Mouse (Mus musculus): ENCODE measurements around the gene Il13. TPM values are rescaled to one million over a fixed set of nuclear protein-coding genes. Genes with fewer than 3 reads are reported as not detected.

Il13 gene
- total and polyA plus RNA-seq, 3 experiments = not detected

DNA sequence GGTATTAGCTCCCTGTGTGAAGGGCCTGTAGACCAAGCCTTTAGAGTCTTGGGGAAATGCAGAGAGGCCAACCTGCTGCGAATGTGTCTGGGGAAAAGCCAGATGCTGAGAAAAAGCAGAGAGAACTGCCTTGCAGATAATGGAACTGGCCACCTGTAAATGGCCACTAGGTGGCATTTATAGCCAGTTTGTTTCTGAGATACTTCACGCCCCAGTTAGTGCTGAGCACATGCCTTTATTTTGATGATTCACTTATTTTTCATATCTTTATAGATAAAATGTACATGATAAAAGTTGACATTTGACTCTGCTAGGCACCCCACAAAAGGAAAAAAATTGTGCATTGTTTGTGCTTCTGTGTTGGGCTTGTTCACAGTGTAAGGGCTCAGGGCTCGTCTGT is 49.7 kb downstream of the Il13 start (continued):
- TF ChIP-seq GATA1 (IDR thresholded peaks at IDR 0.05; ENCODE audit: low read depth, low read length) = peak; percentile 68
- no peak for TF ChIP-seq USF1 (IDR thresholded peaks at IDR 0.05; ENCODE audit: low read depth, low read length)
- peak; percentile 99 for TF ChIP-seq SMC3 (IDR thresholded peaks at IDR 0.05; ENCODE audit: low read depth, low read length)
- peak; percentile 66 to 98 (median 86) for TF ChIP-seq CTCF (IDR thresholded peaks at IDR 0.05 in 2 of 3, conservative IDR thresholded peaks at IDR 0.05 in 1 of 3; ENCODE audit: control insufficient read depth in 1 of 3, insufficient read depth in 1 of 3, low read depth in 2 of 3, low read length in 3 of 3, poor library complexity in 1 of 3, severe bottlenecking in 1 of 3)
- no peak for TF ChIP-seq GABPA (IDR thresholded peaks at IDR 0.05; ENCODE audit: low read depth, low read length)
- no peak for TF ChIP-seq POLR2AphosphoS5 (IDR thresholded peaks at IDR 0.05; ENCODE audit: borderline replicate concordance, low read depth, low read length)
- no peak for TF ChIP-seq MAZ (IDR thresholded peaks at IDR 0.05; ENCODE audit: low read depth, low read length)
- TF ChIP-seq CHD1 (IDR thresholded peaks at IDR 0.05; ENCODE audit: low read depth, low read length) = no peak
- peak; percentile 48; the same call in 1 of the 2 replicates for TF ChIP-seq ETS1 (IDR thresholded peaks at IDR 0.05; ENCODE audit: low read depth, low read length)
- TF ChIP-seq BHLHE40 (IDR thresholded peaks at IDR 0.05; ENCODE audit: borderline replicate concordance, low read depth, low read length) = peak; percentile 58; the same call in 1 of the 2 replicates
- TF ChIP-seq MAX (IDR thresholded peaks at IDR 0.05; ENCODE audit: low read length) = peak; percentile 95
- no peak for TF ChIP-seq E2F4 (IDR thresholded peaks at IDR 0.05; ENCODE audit: borderline replicate concordance, low read depth, low read length)
- TF ChIP-seq ZC3H11A (IDR thresholded peaks at IDR 0.05; ENCODE audit: low read depth, low read length) = peak; percentile 96
- peak; percentile 72; the same call in 1 of the 2 replicates for TF ChIP-seq MAFK (IDR thresholded peaks at IDR 0.05; ENCODE audit: borderline replicate concordance, low read depth, low read length)

DNA sequence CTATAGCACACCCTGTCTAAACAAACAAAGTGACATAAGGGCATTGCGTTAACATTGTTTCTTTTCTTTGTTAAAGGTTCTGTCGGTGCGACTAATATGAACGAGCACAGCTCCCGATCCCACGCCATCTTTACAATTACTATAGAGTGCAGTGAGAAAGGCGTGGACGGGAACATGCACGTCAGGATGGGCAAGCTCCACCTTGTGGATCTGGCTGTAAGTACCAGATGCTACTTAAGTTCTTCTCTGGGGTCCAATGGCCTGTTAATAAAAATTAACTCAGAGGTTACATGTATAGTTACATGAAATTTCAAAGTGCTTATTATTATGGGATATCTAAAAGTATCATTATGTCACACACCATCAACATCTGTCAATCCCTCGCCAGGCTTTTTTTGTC is 51.4 kb downstream of the Il13 start:
- Histone ChIP-seq H3K4me1 (ENCODE audit: control insufficient read depth in 1 of 2, insufficient read depth in 2 of 2, low read length in 2 of 2) (no peaks in the 10 kb centered on the region; a peak in 1 of 4 replicates), H3K79me2 (ENCODE audit: control insufficient read depth, insufficient read depth, low read length, poor library complexity) (no peaks in the 10 kb centered on the region), H3K27ac (ENCODE audit: control insufficient read depth, low read depth, low read length) (no peak overlapping the region), H3K9me3 (replicated peaks; ENCODE audit: insufficient read depth, low read length) (no peaks in the 10 kb centered on the region), H3K9ac (ENCODE audit: control insufficient read depth, low read depth, low read length, poor library complexity, severe bottlenecking) (no peak overlapping the region), H3K4me3 (ENCODE audit: control insufficient read depth in 1 of 2, insufficient read depth in 1 of 2, low read depth in 2 of 2, low read length in 2 of 2) (no peak overlapping the region), H3K36me3 (ENCODE audit: control insufficient read depth in 1 of 2, insufficient read depth in 2 of 2, low read length in 2 of 2) (peaks cover 0 to 3% of the 10 kb centered on the region in 2 experiments; a peak in 2 of 4 replicates), H3K27me3 (ENCODE audit: control insufficient read depth in 1 of 2, insufficient read depth in 2 of 2, low read length in 2 of 2) (no peaks in the 10 kb centered on the region)
- peak; percentile 36 for DNase-seq (ENCODE audit: low read depth, low spot score)
- peak; percentile 12 to 60 (median 47); a peak in 5 of 6 replicates for TF ChIP-seq CTCF (IDR thresholded peaks at IDR 0.05 in 2 of 3, conservative IDR thresholded peaks at IDR 0.05 in 1 of 3; ENCODE audit: control insufficient read depth in 1 of 3, insufficient read depth in 1 of 3, low read depth in 2 of 3, low read length in 3 of 3, poor library complexity in 1 of 3, severe bottlenecking in 1 of 3)
- no peak for TF ChIP-seq NRF1 (IDR thresholded peaks at IDR 0.05; ENCODE audit: insufficient read depth, low read depth, low read length, poor library complexity, severe bottlenecking)
- no peak for TF ChIP-seq ZNF384 (IDR thresholded peaks at IDR 0.05; ENCODE audit: low read depth, low read length)
- TF ChIP-seq SMC3 (IDR thresholded peaks at IDR 0.05; ENCODE audit: low read depth, low read length) = peak; percentile 79
- TF ChIP-seq ZKSCAN1 (IDR thresholded peaks at IDR 0.05; ENCODE audit: low read depth, low read length) = no peak
- no peak for TF ChIP-seq TAL1 (IDR thresholded peaks at IDR 0.05; ENCODE audit: low read length)
- no peak for TF ChIP-seq POLR2A (IDR thresholded peaks at IDR 0.05; ENCODE audit: control insufficient read depth in 1 of 2, insufficient read depth in 1 of 2, low read depth in 1 of 2, low read length in 2 of 2, poor library complexity in 1 of 2)
- no peak for TF ChIP-seq POLR2AphosphoS2 (IDR thresholded peaks at IDR 0.05; ENCODE audit: low read length)
- no peak for TF ChIP-seq CHD1 (IDR thresholded peaks at IDR 0.05; ENCODE audit: low read depth, low read length)
- TF ChIP-seq EP300 (IDR thresholded peaks at IDR 0.05; ENCODE audit: low read depth in 1 of 2, low read length in 2 of 2) = no peak
- no peak for TF ChIP-seq HCFC1 (IDR thresholded peaks at IDR 0.05; ENCODE audit: low read depth, low read length)
- TF ChIP-seq ZC3H11A (IDR thresholded peaks at IDR 0.05; ENCODE audit: low read depth, low read length) = peak; percentile 42
- no peak for TF ChIP-seq BHLHE40 (IDR thresholded peaks at IDR 0.05; ENCODE audit: borderline replicate concordance, low read depth, low read length)
- TF ChIP-seq ETS1 (IDR thresholded peaks at IDR 0.05; ENCODE audit: low read depth, low read length) = no peak
- TF ChIP-seq RAD21 (IDR thresholded peaks at IDR 0.05; ENCODE audit: low read depth, low read length) = peak; percentile 31
- no peak for TF ChIP-seq MAFK (IDR thresholded peaks at IDR 0.05; ENCODE audit: borderline replicate concordance, low read depth, low read length)
- no peak for TF ChIP-seq USF2 (IDR thresholded peaks at IDR 0.05; ENCODE audit: borderline replicate concordance in 1 of 2, insufficient read depth in 1 of 2, low read depth in 1 of 2, low read length in 2 of 2)
